Mouse (Mus musculus) E14TG2a.4 (cell line): Measurements from ENCODE around the gene Man1c1.

Experiments
- CTCF ChIP-seq: conservative IDR thresholded peaks from 2 replicates; pipeline ENCODE4 v1.5.1; 2014; ENCODE audit warnings: low read length
- NANOG ChIP-seq: IDR thresholded peaks from 2 replicates; pipeline ENCODE4 v1.6.1; 2014; ENCODE audit warnings: borderline replicate concordance, low read length, mixed read lengths
- POU5F1 ChIP-seq: IDR thresholded peaks from 2 replicates; pipeline ENCODE4 v1.6.1; 2014; ENCODE audit warnings: low read length, borderline replicate concordance

GRCm38 (mm10) chr4:134575486-134575885 is 128.6 kb downstream of the Man1c1 start:
- TF ChIP-seq CTCF: no peak
- TF ChIP-seq POU5F1: no peak
- no peak for TF ChIP-seq NANOG
